In the genomic region with DNA sequence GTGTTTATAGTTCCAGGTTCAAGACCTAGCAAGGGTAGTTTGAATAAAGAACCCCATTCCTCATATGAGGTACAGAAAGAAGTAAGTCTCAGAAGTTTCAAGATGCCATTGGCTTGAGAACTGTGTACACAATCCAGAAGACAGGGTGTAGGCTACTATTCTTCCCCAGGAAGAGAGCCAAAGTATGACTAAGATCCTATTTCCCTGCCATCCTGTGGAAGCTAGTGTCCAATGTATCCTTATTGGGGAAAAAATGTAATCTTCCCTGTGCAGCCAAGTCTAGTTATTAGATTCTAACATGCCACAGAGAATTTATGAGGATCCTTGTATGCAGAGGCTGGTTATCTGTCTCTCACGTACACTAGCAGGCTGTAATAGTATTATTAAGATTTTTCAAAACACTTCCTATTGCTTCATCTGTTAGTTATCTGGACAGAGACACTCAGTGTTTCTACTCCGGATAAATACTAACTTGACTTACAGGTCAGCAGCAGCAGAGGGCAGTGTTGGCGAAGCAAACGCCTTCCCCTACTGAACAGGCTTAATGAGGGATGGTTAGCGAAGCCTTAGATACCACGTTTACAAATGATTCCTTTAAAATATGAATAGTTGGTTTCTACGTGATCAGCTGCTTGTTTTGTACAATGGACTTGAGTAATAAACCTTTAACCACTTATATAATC, we compare ENCODE assay signal across 8 mouse cellular contexts.
DNase-seq lines count a peak whose midpoint lies in the region; ATAC-seq and TF ChIP-seq lines count a peak whose summit lies in the region.

No protein-coding gene starts in this region.

- DNase-seq in brain, embryonic 18.5 days (ENCODE audit: low read depth, low spot score), result peak; percentile 12
- peak; percentile 67 for DNase-seq in hindbrain, embryonic 11.5 days (ENCODE audit: low spot score)
- DNase-seq in layer of hippocampus, adult 8-10 months (ENCODE audit: low spot score in 2 of 2), result peak; percentile 29 to 60
- DNase-seq in lung, postnatal 14 days, result peak; percentile 62
- DNase-seq in retina, postnatal 1 day, result peak; percentile 76
- peak; percentile 51 for DNase-seq in urinary bladder, postnatal 25 days (ENCODE audit: low spot score)

- H3K9me3 ChIP-seq in ES-Bruce4 (replicated peaks; ENCODE audit: control insufficient read depth, insufficient read depth, low read length, poor library complexity, severe bottlenecking), result peaks cover 4% of the 10 kb centered on the region; the same call in 1 of the 2 replicates
- H3K9me3 ChIP-seq in forebrain, embryonic 12.5 days, result no peaks in the 10 kb centered on the region
- no peaks in the 10 kb centered on the region for H3K9me3 ChIP-seq in hindbrain, embryonic 11.5 days (ENCODE audit: control insufficient read depth, low read length)

- no peaks in the 10 kb centered on the region for H3K36me3 ChIP-seq in ES-Bruce4 (ENCODE audit: control insufficient read depth, insufficient read depth, low read length, poor library complexity, severe bottlenecking)
- no peaks in the 10 kb centered on the region for H3K36me3 ChIP-seq in forebrain, embryonic 12.5 days (replicated peaks)
- no peaks in the 10 kb centered on the region for H3K36me3 ChIP-seq in hindbrain, embryonic 11.5 days (ENCODE audit: control insufficient read depth, insufficient read depth, low read length)

- ATAC-seq in forebrain, embryonic 12.5 days (ENCODE audit: low FRiP score), result peak; percentile 87
- peak; percentile 60; the same call in 1 of the 2 replicates for ATAC-seq in hindbrain, embryonic 11.5 days (ENCODE audit: low FRiP score)

- H3K4me3 ChIP-seq in ES-Bruce4 (ENCODE audit: low read depth, low read length), result no peak overlapping the region
- H3K4me3 ChIP-seq in forebrain, embryonic 12.5 days (replicated peaks), result no peak overlapping the region
- H3K4me3 ChIP-seq in hindbrain, embryonic 11.5 days (ENCODE audit: low read depth, low read length), result no peak overlapping the region

- 13% methylated on average over 7 of the region's 7 CpGs for WGBS in forebrain, embryonic 12.5 days
- 12% methylated on average over 7 of the region's 7 CpGs for WGBS in hindbrain, embryonic 11.5 days

- no peak for TF ChIP-seq POLR2A in ES-Bruce4 (IDR thresholded peaks at IDR 0.05; ENCODE audit: insufficient read depth, low read length)

- H3K9ac ChIP-seq in ES-Bruce4 (ENCODE audit: low read depth, poor library complexity, severe bottlenecking), result no peak overlapping the region
- no peak overlapping the region for H3K9ac ChIP-seq in forebrain, embryonic 12.5 days
- H3K9ac ChIP-seq in hindbrain, embryonic 11.5 days (ENCODE audit: low read depth, low read length), result no peak overlapping the region

- TF ChIP-seq CTCF in ES-Bruce4 (IDR thresholded peaks at IDR 0.05; ENCODE audit: low read depth, low read length), result peak; percentile 70

- no peaks in the 10 kb centered on the region for H3K27me3 ChIP-seq in ES-Bruce4 (ENCODE audit: control insufficient read depth, insufficient read depth, low read length, poor library complexity, severe bottlenecking)
- H3K27me3 ChIP-seq in forebrain, embryonic 12.5 days, result no peaks in the 10 kb centered on the region
- no peaks in the 10 kb centered on the region for H3K27me3 ChIP-seq in hindbrain, embryonic 11.5 days (ENCODE audit: control insufficient read depth, insufficient read depth, low read length)

- no peak overlapping the region for H3K27ac ChIP-seq in ES-Bruce4 (ENCODE audit: insufficient read depth, low read length)
- no peak overlapping the region for H3K27ac ChIP-seq in forebrain, embryonic 12.5 days
- no peak overlapping the region for H3K27ac ChIP-seq in hindbrain, embryonic 11.5 days (ENCODE audit: low read depth, low read length)

- TF ChIP-seq EP300 in ES-Bruce4 (IDR thresholded peaks at IDR 0.05; ENCODE audit: insufficient read depth, low read depth, low read length), result no peak

- no peaks in the 10 kb centered on the region for H3K4me1 ChIP-seq in ES-Bruce4 (ENCODE audit: control insufficient read depth, insufficient read depth, low read length)
- no peaks in the 10 kb centered on the region for H3K4me1 ChIP-seq in forebrain, embryonic 12.5 days
- H3K4me1 ChIP-seq in hindbrain, embryonic 11.5 days (replicated peaks; ENCODE audit: control insufficient read depth, insufficient read depth, low read length), result no peaks in the 10 kb centered on the region

- H3K4me2 ChIP-seq in forebrain, embryonic 12.5 days, result no peak overlapping the region
- H3K4me2 ChIP-seq in hindbrain, embryonic 11.5 days (replicated peaks; ENCODE audit: low read depth, low read length), result no peak overlapping the region

Comparison
In these comparisons a context has a peak if more than half of its experiments do, and no peak if none do; other contexts are left out.
1. DNase-seq: peak in every context shown above with its lines; median percentile 76 in retina, postnatal 1 day; 67 in hindbrain, embryonic 11.5 days; 62 in lung, postnatal 14 days; 51 in urinary bladder, postnatal 25 days; 44 in layer of hippocampus, adult 8-10 months; 12 in brain, embryonic 18.5 days.